Mouse (Mus musculus) stomach, embryonic 15.5 days (tissue): Measurements from ENCODE around the gene Ssbp2. TPM values are rescaled to one million over a fixed set of nuclear protein-coding genes. Genes with fewer than 3 reads are reported as not detected.

ENCODE experiments used
- ATAC-seq: fragments of 200-750 bp; cut with Nextera tagmentation; 2 replicates; pipeline ENCODE4 v1.8.0; 2017; ENCODE audit warnings: low read depth, moderate number of reproducible peaks, moderate TSS enrichment; ENCODE audit not compliant: insufficient read depth, low FRiP score
- H3K27ac ChIP-seq: fragments of 300-500 bp; sonication (generic); 2 replicates; pipeline ENCODE4 v1.5.1; 2015; ENCODE audit warnings: mild to moderate bottlenecking, inconsistent platforms
- H3K27me3 ChIP-seq: fragments of 300-500 bp; sonication (generic); replicated peaks from 2 replicates; pipeline ENCODE4 v1.6.1; 2015; ENCODE audit warnings: inconsistent platforms
- H3K36me3 ChIP-seq: fragments of 300-500 bp; sonication (generic); 2 replicates; pipeline ENCODE4 v1.6.1; 2015; ENCODE audit warnings: inconsistent platforms
- H3K4me1 ChIP-seq: fragments of 300-500 bp; sonication (generic); 2 replicates; pipeline ENCODE4 v1.6.1; 2015; ENCODE audit warnings: inconsistent platforms
- H3K4me2 ChIP-seq: fragments of 300-500 bp; sonication (generic); 2 replicates; pipeline ENCODE4 v1.6.1; 2015; ENCODE audit warnings: mild to moderate bottlenecking, inconsistent platforms
- H3K4me3 ChIP-seq: fragments of 300-500 bp; sonication (generic); replicated peaks from 2 replicates; pipeline ENCODE4 v1.5.1; 2015; ENCODE audit warnings: inconsistent platforms
- H3K9ac ChIP-seq: fragments of 300-500 bp; sonication (generic); 2 replicates; pipeline ENCODE4 v1.6.1; 2015; ENCODE audit warnings: inconsistent platforms
- H3K9me3 ChIP-seq: fragments of 300-500 bp; sonication (generic); 2 replicates; pipeline ENCODE4 v1.6.1; 2016; ENCODE audit warnings: inconsistent platforms
- WGBS: fragments of 180-500 bp; shearing (Covaris S2); methylation state at CpG from one replicate; pipeline ENCODE4 v1.1.7; 2015; 5-methylcytosine and 5-hydroxymethylcytosine counted together
- polyA plus RNA-seq: library from polyadenylated mRNA; unstranded; fragments of >200 nt; fragmentation: Nextera tagmentation; extraction: Ambion mirVana; gene quantifications from 2 replicates; pipeline ENCODE4 v1.2.1, GENCODE M21; 2015

Ssbp2 gene
- polyA plus RNA-seq, 1 experiment from 2014 or later, result 114 TPM

GRCm38 (mm10) chr13:91448936-91449335 lies 11.1 kb upstream of the Ssbp2 start:
- H3K4me2 ChIP-seq, result no peak overlapping the region
- WGBS, result 74% methylated on average over 5 of the region's 5 CpGs
- H3K4me3 ChIP-seq, result no peak overlapping the region
- ATAC-seq, result no peak
- H3K9me3 ChIP-seq, result no peaks in the 10 kb centered on the region
- H3K4me1 ChIP-seq, result no peaks in the 10 kb centered on the region
- no peaks in the 10 kb centered on the region for H3K27me3 ChIP-seq
- H3K27ac ChIP-seq, result no peak overlapping the region
- H3K36me3 ChIP-seq, result no peaks in the 10 kb centered on the region
- H3K9ac ChIP-seq, result no peak overlapping the region

- H3K4me3 ChIP-seq, result no peak overlapping the region
These were observed 8.5 kb upstream of the Ssbp2 start for GRCm38 (mm10) chr13:91451405-91452166.

GRCm38 (mm10) chr13:91452269-91452668 lies 7.8 kb upstream of the Ssbp2 start:
- no peak for ATAC-seq
- no peaks in the 10 kb centered on the region for H3K4me1 ChIP-seq
- WGBS, result 86% methylated on average over 3 of the region's 3 CpGs
- no peak overlapping the region for H3K27ac ChIP-seq
- no peaks in the 10 kb centered on the region for H3K9me3 ChIP-seq
- H3K36me3 ChIP-seq, result no peaks in the 10 kb centered on the region
- H3K4me3 ChIP-seq, result no peak overlapping the region
- no peaks in the 10 kb centered on the region for H3K27me3 ChIP-seq
- H3K4me2 ChIP-seq, result no peak overlapping the region
- no peak overlapping the region for H3K9ac ChIP-seq

More at GRCm38 (mm10) chr13:91451405-91452166, 8.5 kb upstream of the Ssbp2 start:
- no peaks in the 10 kb centered on the region for H3K9me3 ChIP-seq
- no peaks in the 10 kb centered on the region for H3K27me3 ChIP-seq
- no peaks in the 10 kb centered on the region for H3K36me3 ChIP-seq
- no peak overlapping the region for H3K4me2 ChIP-seq
- H3K4me1 ChIP-seq, result no peaks in the 10 kb centered on the region
- WGBS, result 55% methylated on average over 3 of the region's 3 CpGs
- H3K9ac ChIP-seq, result no peak overlapping the region
- H3K27ac ChIP-seq, result no peak overlapping the region; the same call in 1 of the 2 replicates
- ATAC-seq, result no peak

GRCm38 (mm10) chr13:91453236-91453635 lies 6.8 kb upstream of the Ssbp2 start:
- Histone ChIP-seq H3K9me3 (no peaks in the 10 kb centered on the region), H3K9ac (no peak overlapping the region), H3K4me3 (no peak overlapping the region), H3K36me3 (no peaks in the 10 kb centered on the region), H3K27ac (no peak overlapping the region), H3K27me3 (no peaks in the 10 kb centered on the region), H3K4me2 (no peak overlapping the region), H3K4me1 (no peaks in the 10 kb centered on the region)
- ATAC-seq, result no peak
- 77% methylated on average over 3 of the region's 3 CpGs for WGBS

GRCm38 (mm10) chr13:91456041-91456440 lies 4.0 kb upstream of the Ssbp2 start:
- H3K4me2 ChIP-seq, result no peak overlapping the region
- 36% methylated on average over 2 of the region's 2 CpGs for WGBS
- no peak overlapping the region for H3K27ac ChIP-seq
- H3K9me3 ChIP-seq, result no peaks in the 10 kb centered on the region
- H3K4me1 ChIP-seq, result peaks cover 7% of the 10 kb centered on the region
- ATAC-seq, result no peak
- H3K27me3 ChIP-seq, result no peaks in the 10 kb centered on the region
- no peak overlapping the region for H3K4me3 ChIP-seq
- H3K9ac ChIP-seq, result no peak overlapping the region
- no peaks in the 10 kb centered on the region for H3K36me3 ChIP-seq

GRCm38 (mm10) chr13:91456735-91457134 lies 3.3 kb upstream of the Ssbp2 start:
- peaks cover 7% of the 10 kb centered on the region for H3K4me1 ChIP-seq
- no peaks in the 10 kb centered on the region for H3K36me3 ChIP-seq
- no peak overlapping the region for H3K4me2 ChIP-seq
- no peak overlapping the region for H3K4me3 ChIP-seq
- no peaks in the 10 kb centered on the region for H3K9me3 ChIP-seq
- no peak overlapping the region for H3K9ac ChIP-seq
- H3K27ac ChIP-seq, result no peak overlapping the region
- WGBS, result 74% methylated on average over 3 of the region's 3 CpGs
- ATAC-seq, result no peak
- H3K27me3 ChIP-seq, result no peaks in the 10 kb centered on the region

GRCm38 (mm10) chr13:91457974-91458373 lies 2.1 kb upstream of the Ssbp2 start:
- no peak overlapping the region for H3K27ac ChIP-seq
- no peaks in the 10 kb centered on the region for H3K27me3 ChIP-seq
- H3K4me2 ChIP-seq, result no peak overlapping the region
- H3K4me3 ChIP-seq, result no peak overlapping the region
- H3K9me3 ChIP-seq, result no peaks in the 10 kb centered on the region
- WGBS, result 57% methylated on average over 4 of the region's 4 CpGs
- ATAC-seq, result no peak
- no peaks in the 10 kb centered on the region for H3K36me3 ChIP-seq
- peaks cover 7% of the 10 kb centered on the region for H3K4me1 ChIP-seq
- H3K9ac ChIP-seq, result no peak overlapping the region

GRCm38 (mm10) chr13:91459489-91459888 lies 594 bp upstream of the Ssbp2 start:
- H3K9ac ChIP-seq, result no peak overlapping the region
- ATAC-seq, result no peak
- H3K4me1 ChIP-seq, result peaks cover 7% of the 10 kb centered on the region
- H3K9me3 ChIP-seq, result no peaks in the 10 kb centered on the region
- WGBS, result 48% methylated on average over 4 of the region's 4 CpGs
- H3K4me2 ChIP-seq, result no peak overlapping the region
- peak overlapping the region; percentile 93; the same call in 1 of the 2 replicates for H3K27ac ChIP-seq
- H3K4me3 ChIP-seq, result no peak overlapping the region
- H3K36me3 ChIP-seq, result no peaks in the 10 kb centered on the region
- H3K27me3 ChIP-seq, result no peaks in the 10 kb centered on the region

- ATAC-seq, result peak; percentile 97
- peak overlapping the region; percentile 88 for H3K4me3 ChIP-seq
- no peaks in the 10 kb centered on the region for H3K27me3 ChIP-seq
- WGBS, result under 1% methylated on average over 49 of the region's 70 CpGs
- peaks cover 7% of the 10 kb centered on the region for H3K4me1 ChIP-seq
- H3K4me2 ChIP-seq, result peak overlapping the region; percentile 84
- no peaks in the 10 kb centered on the region for H3K36me3 ChIP-seq
- H3K9me3 ChIP-seq, result no peaks in the 10 kb centered on the region
- peak overlapping the region; percentile 66 for H3K9ac ChIP-seq
- H3K27ac ChIP-seq, result peak overlapping the region; percentile 95
These were observed 670 bp downstream of the Ssbp2 start for GRCm38 (mm10) chr13:91460621-91461284.

- peak overlapping the region; percentile 66 for H3K9ac ChIP-seq
- 0 out of 2 replicates have a peak, but pooled peaks have one; percentile 1 for ATAC-seq
- peak overlapping the region; percentile 88 for H3K4me3 ChIP-seq
- H3K9me3 ChIP-seq, result no peaks in the 10 kb centered on the region
- no peaks in the 10 kb centered on the region for H3K27me3 ChIP-seq
- peak overlapping the region; percentile 82 for H3K4me2 ChIP-seq
- H3K4me1 ChIP-seq, result peaks cover 7% of the 10 kb centered on the region
- no peaks in the 10 kb centered on the region for H3K36me3 ChIP-seq
- peak overlapping the region; percentile 95 for H3K27ac ChIP-seq
- under 1% methylated on average over 43 of the region's 61 CpGs for WGBS
These were observed 1.2 kb downstream of the Ssbp2 start for GRCm38 (mm10) chr13:91461299-91461698.

GRCm38 (mm10) chr13:91461711-91462351 lies 1.7 kb downstream of the Ssbp2 start:
- WGBS, result 0% methylated on average over 60 of the region's 77 CpGs
- Histone ChIP-seq H3K27me3 (no peaks in the 10 kb centered on the region), H3K4me1 (peaks cover 7% of the 10 kb centered on the region), H3K27ac (peak overlapping the region; percentile 95), H3K9ac (peak overlapping the region; percentile 66), H3K9me3 (no peaks in the 10 kb centered on the region), H3K36me3 (no peaks in the 10 kb centered on the region), H3K4me3 (peak overlapping the region; percentile 88), H3K4me2 (peak overlapping the region; percentile 82)
- ATAC-seq, result no peak

GRCm38 (mm10) chr13:91462395-91462794 lies 2.3 kb downstream of the Ssbp2 start:
- peak overlapping the region; percentile 88 for H3K4me3 ChIP-seq
- peak overlapping the region; percentile 66; the same call in 1 of the 2 replicates for H3K9ac ChIP-seq
- no peak overlapping the region for H3K27ac ChIP-seq
- no peaks in the 10 kb centered on the region for H3K36me3 ChIP-seq
- peaks cover 7% of the 10 kb centered on the region for H3K4me1 ChIP-seq
- no peak for ATAC-seq
- H3K4me2 ChIP-seq, result peak overlapping the region; percentile 82
- no peaks in the 10 kb centered on the region for H3K9me3 ChIP-seq
- H3K27me3 ChIP-seq, result no peaks in the 10 kb centered on the region
- 0% methylated on average over 2 of the region's 2 CpGs for WGBS
